Mouse (Mus musculus): ENCODE measurements around the gene Cnnm2.

DNA sequence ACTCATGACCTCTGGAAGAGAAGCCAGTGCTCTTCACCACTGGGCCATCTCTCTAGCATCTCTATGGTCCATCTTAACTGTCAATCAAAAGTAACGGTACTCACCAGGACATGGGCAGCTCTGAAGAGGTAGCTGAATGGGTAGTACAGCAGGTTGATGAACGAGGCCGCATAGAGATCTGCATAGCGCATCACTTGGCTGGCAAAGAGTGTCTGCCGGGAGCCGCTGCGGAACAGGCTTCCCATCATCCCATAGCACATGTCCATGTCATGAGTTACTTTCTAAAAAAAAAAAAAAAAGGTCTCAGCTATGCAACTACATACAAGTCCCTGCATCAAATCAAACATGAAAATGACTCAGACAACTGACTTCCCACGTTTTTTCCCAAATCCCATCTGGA lies 128.3 kb downstream of the Cnnm2 start:
- no peak for TF ChIP-seq CTCF (IDR thresholded peaks at IDR 0.05)
- TF ChIP-seq EP300 (IDR thresholded peaks at IDR 0.05) = no peak
